Mouse (Mus musculus): ENCODE data around the gene 1700012B07Rik. TPM values are rescaled to one million over a fixed set of nuclear protein-coding genes. Genes with fewer than 3 reads are reported as not detected.
A peak's percentile ranks its signal among the peaks of the same experiment; 100 is the strongest.

The 1700012B07Rik gene
- total RNA-seq (2021) = not detected
- not detected in 2 replicates for polyA plus RNA-seq (2012; rRNA removed)
- long read RNA-seq = 0 reads

DNA sequence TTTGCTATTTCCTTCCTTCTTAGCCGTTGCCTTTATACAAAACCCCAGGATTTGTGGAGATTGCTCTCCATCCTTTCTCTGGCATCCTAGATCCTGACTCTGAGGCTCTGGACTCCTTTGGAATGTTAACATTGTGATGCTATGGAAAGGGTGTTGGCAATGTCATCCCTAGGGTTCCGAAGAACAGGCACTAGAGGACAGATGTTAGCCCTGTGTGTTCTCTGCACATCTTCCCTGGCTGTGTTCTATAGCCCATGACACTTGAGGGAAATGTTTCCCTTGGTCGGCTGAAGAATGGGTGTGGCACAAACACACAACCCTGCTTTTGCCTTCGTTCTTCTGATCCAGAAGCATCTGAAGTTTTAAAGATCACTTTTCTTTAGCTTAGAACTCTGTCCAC, at the start of gene 1700012B07Rik:
Gene 1700012B07Rik, minus strand, starts transcription at position 101 of the 400 bp plus-strand sequence.
- DNase-seq = no peak

DNA sequence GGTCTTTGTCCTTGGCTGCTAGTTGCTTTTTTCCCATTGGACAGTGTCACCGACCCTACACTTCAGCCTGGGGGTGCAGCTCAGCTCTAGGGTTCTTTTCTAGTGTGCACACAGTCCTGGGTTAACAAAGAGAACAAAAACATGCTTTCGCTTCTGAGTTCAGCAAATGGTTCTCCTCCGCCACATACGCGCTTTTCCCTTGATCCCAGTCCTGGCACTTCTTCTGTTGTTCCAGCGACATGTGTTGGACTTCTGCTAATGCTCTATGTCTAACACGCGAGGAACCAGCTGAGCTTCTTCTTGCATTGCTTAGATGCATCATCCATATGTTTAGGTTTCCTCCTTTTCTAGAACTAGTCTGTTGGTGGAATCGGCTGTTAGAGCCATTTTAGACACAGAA, 48.9 kb upstream of the 1700012B07Rik start:
- DNase-seq = no peak

DNA sequence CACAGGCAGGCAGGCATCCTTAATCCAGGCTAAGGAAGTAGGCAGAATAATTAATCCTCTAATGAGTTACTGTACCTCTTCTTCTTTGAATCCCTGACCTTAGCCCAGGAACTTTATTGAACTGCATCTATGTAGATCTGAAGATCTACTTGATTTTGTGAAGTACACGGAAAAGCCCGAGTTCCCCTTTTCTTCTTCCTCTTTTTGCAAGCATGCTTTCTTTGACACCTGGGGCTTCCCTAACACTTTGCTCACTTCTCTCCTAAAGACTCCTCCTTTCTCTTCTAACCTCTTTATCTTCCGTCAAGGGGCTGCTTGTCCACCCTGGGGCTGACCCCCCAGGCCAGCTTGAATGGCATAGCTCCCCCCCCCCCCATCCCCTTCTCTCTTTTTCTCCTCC, 48.0 kb upstream of the 1700012B07Rik start:
- DNase-seq = no peak

- DNase-seq = no peak
These were observed 47.6 kb upstream of the 1700012B07Rik start for GRCm38 (mm10) chr11:109875525-109875802.

DNA sequence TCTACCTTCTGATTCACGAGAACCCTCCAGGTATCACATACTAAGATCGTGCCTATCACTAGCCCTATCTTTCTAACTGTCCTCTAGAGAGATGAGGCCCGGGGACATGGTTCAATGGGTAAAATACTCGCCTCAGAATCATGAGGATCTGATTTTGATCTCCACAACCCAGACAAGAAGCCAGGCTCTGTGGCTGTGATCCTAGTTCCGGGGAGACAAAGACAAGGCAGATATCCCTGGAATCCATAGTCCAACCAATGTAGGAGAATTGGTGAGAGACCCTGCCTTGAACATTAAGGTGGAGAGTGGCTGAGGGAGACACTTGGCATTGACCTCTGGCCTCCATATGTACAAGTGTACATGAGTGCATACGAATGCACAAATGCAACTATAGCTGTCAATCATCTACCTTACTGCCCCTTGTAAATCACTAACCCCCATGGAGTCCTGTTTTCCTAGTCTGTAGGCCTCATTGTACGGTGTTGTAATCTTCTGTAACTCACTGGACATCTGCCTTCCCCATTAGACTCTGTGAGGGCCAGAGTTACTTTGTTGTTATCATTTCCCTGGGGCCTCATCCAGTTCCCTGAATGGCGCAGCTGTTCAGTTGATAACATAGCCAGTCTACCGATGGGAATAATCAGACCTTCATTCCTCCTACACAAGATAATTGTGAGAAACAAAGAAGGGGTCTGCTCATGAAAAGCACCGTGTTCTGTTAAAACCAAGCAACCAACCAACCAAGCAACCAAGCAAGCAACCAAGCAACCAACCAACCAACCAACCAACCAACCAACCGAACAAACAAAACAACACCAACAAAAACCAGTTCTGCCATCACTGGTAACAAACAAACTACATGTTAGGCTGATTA, 47.0 kb upstream of the 1700012B07Rik start:
- DNase-seq = no peak

- no peak for DNase-seq
These were observed 46.2 kb upstream of the 1700012B07Rik start for GRCm38 (mm10) chr11:109873852-109874610.

- DNase-seq = no peak
These were observed 45.4 kb upstream of the 1700012B07Rik start for GRCm38 (mm10) chr11:109873161-109873775.

DNA sequence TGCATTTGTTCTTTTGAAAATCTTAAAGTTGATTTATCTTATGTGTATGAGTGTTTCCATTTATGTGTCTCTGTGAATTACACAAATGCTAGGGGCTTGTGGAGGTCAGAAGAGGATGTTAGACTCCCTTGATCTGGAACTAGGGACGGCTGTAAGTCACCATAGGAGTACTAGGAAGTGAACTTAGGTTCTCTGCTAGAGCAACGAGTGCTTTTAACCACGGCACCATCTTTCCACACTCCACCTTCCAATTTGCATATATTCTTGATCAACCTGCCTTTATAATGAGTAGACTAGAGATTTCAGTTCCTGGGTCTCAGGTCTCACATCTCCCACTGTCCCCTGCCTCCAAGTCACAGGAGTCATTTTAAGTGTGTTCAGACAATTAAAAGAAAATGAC, 44.8 kb upstream of the 1700012B07Rik start:
- DNase-seq = no peak

DNA sequence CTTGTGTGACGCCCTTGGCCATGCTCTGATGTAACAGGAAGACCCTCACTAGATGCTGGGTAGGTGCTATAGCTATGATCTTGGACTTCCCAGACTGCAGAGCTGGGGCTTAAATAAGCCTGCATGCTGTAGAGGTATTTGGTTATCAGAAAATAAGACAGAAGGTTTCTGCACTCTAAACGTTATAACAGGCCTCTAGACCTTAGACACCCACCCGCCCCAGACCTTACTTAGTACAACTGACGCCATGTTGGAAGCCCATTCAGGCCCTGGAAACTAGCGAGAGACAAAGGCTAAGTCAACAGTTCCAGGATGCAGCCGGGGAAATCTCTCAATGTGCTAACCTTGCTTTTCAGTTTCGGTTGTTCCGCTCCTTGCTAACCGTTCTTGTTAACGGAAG, 44.2 kb upstream of the 1700012B07Rik start:
- DNase-seq = no peak

- DNase-seq = no peak
These were observed 40.0 kb upstream of the 1700012B07Rik start for GRCm38 (mm10) chr11:109867861-109868260.

GRCm38 (mm10) chr11:109866537-109867160, 38.8 kb upstream of the 1700012B07Rik start:
- DNase-seq = no peak

DNA sequence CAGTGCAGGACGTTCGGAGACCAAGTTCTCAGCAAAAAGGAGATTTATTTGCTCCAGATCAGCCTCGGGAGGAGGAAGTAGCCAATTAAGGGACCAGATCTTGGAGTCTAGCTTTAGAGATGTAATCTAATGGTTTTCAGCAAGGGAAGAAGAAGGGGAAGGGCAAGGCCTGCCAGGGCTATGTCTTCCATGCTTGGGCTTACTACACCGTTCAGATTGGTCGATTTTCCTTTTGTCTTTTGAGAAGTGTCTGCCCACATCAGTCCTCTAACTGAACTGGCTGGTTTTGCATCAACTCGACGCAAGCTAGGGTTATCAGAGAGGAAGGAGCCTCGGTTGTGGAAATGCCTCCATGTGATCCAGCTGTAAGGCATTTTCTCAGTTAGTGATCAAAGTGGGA, 37.7 kb upstream of the 1700012B07Rik start:
- no peak for DNase-seq

- DNase-seq = no peak
These were observed 36.1 kb upstream of the 1700012B07Rik start for GRCm38 (mm10) chr11:109863951-109864350.

DNA sequence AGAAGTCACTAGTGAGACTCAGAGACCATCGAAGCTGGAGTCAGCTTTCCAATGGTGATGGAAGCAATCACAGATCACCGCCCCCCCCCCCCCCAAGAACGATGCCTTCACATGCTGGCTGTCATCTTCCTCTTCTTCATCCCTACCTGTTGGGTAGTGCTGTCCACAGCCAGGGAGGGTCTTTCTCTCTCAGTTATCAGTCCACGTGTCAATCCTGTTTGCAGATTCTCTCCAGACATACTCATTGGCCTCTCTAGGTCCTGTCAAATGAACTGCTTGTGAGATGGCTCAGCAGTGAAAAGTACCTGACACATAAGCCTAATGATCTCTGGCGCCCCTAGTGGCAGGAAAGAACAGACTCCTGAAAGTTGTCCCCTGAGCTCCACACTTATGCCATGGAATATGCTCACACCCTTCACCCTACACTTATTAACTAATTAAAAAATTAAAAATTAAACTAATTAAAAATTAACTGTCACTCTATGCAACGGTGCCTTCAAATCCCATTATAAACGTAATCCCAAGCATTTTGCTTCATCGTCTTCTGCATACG, 35.4 kb upstream of the 1700012B07Rik start:
- DNase-seq = no peak

DNA sequence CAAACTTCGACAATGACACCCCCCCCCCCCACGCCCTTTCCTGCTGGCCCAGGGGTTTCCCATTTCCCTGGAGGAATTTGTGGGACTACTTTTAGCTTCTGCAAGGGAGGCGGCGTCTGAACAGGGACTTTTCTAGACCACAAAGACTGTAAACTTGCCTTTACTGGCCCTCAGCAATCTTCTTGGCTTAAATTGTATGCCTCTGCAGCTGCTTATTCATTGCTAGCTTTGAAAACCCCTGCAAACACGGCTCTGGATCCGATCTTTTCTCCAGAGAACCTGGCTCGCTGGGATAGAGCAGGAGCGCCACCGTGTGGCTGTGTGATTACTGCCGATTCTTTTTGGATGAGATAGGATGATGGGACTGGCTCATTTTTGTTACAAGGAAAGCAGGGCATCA, 32.7 kb upstream of the 1700012B07Rik start:
- peak; percentile 90 for DNase-seq

DNA sequence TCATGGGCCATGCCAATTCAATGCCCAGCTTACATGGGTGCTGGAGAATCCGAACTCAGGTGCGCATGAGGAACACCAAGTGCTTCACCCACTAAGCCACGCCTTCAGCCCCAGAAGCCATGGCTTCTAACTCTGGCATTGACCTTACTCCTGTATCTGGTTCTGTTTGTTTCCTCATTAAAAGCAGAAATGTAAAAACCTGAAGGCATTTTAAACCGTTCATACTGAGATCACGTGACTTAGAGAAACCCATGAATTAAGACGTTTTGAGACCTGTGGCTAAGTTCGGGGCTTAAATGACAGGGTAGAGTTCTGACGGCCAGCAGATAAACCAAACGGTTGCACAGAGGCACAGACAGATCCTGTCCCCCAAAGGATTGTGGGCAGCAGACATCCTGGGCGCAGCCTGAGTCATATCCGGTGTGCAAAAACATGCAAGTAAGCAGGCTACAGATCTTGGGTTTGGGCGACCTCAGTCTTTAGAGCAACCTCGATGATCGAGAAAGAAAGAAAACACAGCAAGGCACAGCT, 32.2 kb upstream of the 1700012B07Rik start:
- peak; percentile 43 for DNase-seq

DNA sequence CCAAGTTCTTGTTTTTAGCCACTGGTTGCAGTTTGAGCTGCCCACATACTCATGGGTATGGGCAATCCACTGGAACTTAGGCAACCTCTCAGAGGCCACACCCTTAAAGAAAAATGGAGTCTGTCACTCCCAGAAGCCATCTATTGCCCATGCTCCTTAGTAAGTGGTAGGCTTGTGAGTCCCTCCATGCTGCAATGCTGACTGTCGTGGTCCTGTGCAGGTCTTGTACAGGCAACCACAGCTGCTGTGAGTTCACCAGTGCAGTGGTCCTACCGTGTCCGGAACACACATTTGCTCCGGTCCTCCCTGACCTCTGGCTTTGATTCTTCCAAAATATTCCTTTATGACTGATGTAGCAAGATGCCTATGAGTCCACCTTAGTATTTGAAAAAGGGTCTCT, 31.6 kb upstream of the 1700012B07Rik start:
- DNase-seq = no peak

DNA sequence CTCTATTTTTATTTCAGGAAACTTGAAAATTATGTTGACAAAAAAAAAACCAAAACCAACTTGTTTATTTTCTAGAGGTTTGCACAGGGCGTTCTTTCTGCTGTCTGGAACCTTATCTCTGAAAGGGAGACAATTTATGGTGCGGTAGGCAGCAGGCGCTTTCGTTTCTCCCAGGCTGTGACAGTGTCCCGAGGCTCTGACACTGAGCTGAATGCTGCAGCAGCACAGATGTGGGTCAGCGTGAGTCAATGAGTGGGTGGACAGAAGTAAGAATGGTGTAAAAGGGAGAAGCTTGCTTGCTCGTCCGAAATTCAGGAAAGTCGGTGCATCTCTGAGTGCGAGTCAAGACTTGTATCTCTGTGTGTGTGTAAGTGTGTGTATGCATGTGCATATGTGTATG, 29.2 kb upstream of the 1700012B07Rik start:
- DNase-seq = peak; percentile 79

DNA sequence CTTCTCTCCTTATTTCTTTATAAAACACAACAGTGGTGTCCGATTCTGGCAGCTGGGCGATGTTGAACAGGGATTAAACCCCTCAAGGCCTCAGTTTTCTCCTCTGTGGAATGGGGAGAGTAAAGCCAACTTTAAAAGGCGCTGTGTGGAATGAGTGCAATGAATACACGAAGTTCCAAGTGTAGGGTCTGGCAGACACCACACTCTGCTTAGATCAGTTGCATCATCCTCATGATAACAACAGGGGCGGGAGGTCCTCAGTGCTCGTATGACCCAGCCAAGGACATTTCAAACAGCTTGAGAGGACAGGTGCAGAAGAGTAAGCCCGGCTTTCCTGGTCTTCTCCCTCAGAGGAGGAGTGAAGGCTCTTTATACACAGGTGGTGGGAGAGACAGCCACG, 26.2 kb upstream of the 1700012B07Rik start:
- DNase-seq = no peak

DNA sequence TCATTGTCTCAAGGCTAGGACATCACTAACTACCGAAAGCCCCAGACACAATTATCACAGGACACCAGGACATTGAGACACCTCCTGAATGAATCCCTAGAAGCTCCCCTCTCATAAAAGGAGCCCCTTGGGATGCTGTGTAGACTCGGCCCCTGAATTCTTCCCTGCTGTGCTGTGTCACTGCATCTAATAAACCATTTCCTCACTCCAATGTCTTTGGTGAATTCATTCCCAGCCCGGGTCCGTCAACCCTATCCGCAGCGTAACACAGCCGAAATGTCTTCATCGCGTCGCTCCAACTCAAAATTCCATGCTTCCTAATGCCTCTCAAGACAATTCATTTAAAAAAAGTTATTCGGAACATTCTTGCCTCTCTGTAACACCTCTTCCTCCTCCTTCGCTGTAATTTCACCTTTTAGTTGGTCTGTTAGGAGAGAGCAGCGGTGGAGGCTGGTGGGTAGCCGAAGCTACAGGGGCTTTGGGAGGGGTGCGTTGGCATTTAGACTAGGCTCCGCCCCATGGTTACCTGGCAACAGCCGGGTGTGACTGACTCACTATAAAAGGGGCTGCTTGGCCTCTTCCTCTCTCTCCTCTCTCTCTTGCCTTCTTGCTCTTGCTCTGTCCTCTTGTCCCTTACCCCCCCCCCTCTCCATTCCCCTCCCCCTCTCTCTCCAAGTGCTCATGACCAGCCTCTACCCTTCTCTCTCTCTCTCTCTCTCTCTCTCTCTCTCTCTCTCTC, 25.6 kb upstream of the 1700012B07Rik start:
- DNase-seq = peak; percentile 40

- DNase-seq = peak; percentile 93
These were observed 24.1 kb upstream of the 1700012B07Rik start for GRCm38 (mm10) chr11:109851996-109852395.
